Mouse (Mus musculus) lung, postnatal 0 days (tissue): ENCODE results near the gene Pibf1. TPM values are rescaled to one million over a fixed set of nuclear protein-coding genes. Genes with fewer than 3 reads are reported as not detected.

Experiments used
- ATAC-seq: fragments of 200-750 bp; cut with Nextera tagmentation; 2 replicates; pipeline ENCODE4 v1.8.0; 2017; ENCODE audit warnings: moderate library complexity
- DNase-seq: peaks from one replicate; pipeline ENCODE4 v3.0.0-alpha.2; 2016; ENCODE audit warnings: low spot score
- H3K27ac ChIP-seq: fragments of 300-500 bp; sonication (generic); 2 replicates; pipeline ENCODE4 v1.5.1; 2014; ENCODE audit warnings: antibody characterized with exemption, mild to moderate bottlenecking, low read length, mixed read lengths
- H3K27me3 ChIP-seq: fragments of 300-500 bp; sonication (generic); replicated peaks from 2 replicates; pipeline ENCODE4 v1.6.1; 2014; ENCODE audit warnings: low read length, mixed read lengths; ENCODE audit not compliant: insufficient read depth
- H3K36me3 ChIP-seq: fragments of 300-500 bp; sonication (generic); 2 replicates; pipeline ENCODE4 v1.6.1; 2014; ENCODE audit warnings: low read length, mixed read lengths; ENCODE audit not compliant: insufficient read depth
- H3K4me1 ChIP-seq: fragments of 300-500 bp; sonication (generic); 2 replicates; pipeline ENCODE4 v1.6.1; 2014; ENCODE audit warnings: antibody characterized with exemption, low read depth, low read length, mixed read lengths; ENCODE audit not compliant: insufficient read depth
- H3K4me2 ChIP-seq: fragments of 300-500 bp; sonication (generic); replicated peaks from 2 replicates; pipeline ENCODE4 v1.6.1; 2014; ENCODE audit warnings: low read depth, mild to moderate bottlenecking, low read length, moderate library complexity, mixed read lengths
- H3K4me3 ChIP-seq: fragments of 300-500 bp; sonication (generic); 2 replicates; pipeline ENCODE4 v1.5.1; 2014; ENCODE audit warnings: low read depth, low read length
- H3K9ac ChIP-seq: fragments of 300-500 bp; sonication (generic); replicated peaks from 2 replicates; pipeline ENCODE4 v1.6.1; 2014; ENCODE audit warnings: low read depth, mild to moderate bottlenecking
- H3K9me3 ChIP-seq: fragments of 300-500 bp; sonication (generic); 2 replicates; pipeline ENCODE4 v1.6.1; 2016; ENCODE audit warnings: low read length, mixed read lengths
- CTCF ChIP-seq: IDR thresholded peaks from 2 replicates; pipeline ENCODE4 v1.5.1; 2016; ENCODE audit warnings: antibody characterized with exemption, mild to moderate bottlenecking
- EP300 ChIP-seq: IDR thresholded peaks from 2 replicates; pipeline ENCODE4 v1.6.1; 2016; ENCODE audit warnings: antibody characterized with exemption, mild to moderate bottlenecking, control low read depth
- WGBS: fragments of 180-500 bp; shearing (Covaris S2); extraction: QIAGEN DNeasy Blood & Tissue Kit; methylation state at CpG from one replicate; pipeline ENCODE4 v1.1.7; 2014; 5-methylcytosine and 5-hydroxymethylcytosine counted together
- polyA plus RNA-seq: library from polyadenylated mRNA; unstranded; fragments of >200 nt; fragmentation: Nextera tagmentation; extraction: Ambion mirVana; gene quantifications from 2 replicates; pipeline ENCODE4 v1.2.1, GENCODE M21; 2015

Gene Pibf1
- polyA plus RNA-seq, 1 experiment from 2014 or later, result 11.6 TPM

DNA sequence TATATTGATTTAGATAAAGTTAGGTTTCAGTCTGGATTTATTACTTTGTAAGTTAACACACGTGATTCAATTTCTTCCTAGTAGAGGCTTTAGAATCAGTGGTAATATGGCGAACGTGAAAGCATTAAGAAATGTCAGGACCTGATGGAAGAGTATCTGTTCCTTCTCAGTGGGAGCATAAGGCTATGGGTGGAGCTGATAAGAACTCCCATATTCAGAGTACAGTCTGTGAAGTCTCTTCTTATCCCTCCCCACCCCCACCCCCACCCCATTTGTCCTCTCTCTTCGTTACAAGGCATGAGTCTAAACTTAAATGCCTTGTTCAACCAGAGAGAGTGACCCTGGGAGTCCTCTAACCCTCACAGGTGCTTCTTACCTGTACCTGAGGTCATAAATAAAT is 53.5 kb downstream of the Pibf1 start:
- Histone ChIP-seq H3K4me3 (no peak overlapping the region), H3K9ac (no peak overlapping the region), H3K4me2 (no peak overlapping the region), H3K27me3 (no peaks in the 10 kb centered on the region), H3K9me3 (no peaks in the 10 kb centered on the region), H3K4me1 (no peaks in the 10 kb centered on the region), H3K36me3 (peaks cover 3% of the 10 kb centered on the region; the same call in 1 of the 2 replicates), H3K27ac (no peak overlapping the region)
- 93% methylated on average over 4 of the region's 4 CpGs for WGBS
- ATAC-seq (no peak), DNase-seq (no peak)
- no peak for TF ChIP-seq EP300
- no peak for TF ChIP-seq CTCF

DNA sequence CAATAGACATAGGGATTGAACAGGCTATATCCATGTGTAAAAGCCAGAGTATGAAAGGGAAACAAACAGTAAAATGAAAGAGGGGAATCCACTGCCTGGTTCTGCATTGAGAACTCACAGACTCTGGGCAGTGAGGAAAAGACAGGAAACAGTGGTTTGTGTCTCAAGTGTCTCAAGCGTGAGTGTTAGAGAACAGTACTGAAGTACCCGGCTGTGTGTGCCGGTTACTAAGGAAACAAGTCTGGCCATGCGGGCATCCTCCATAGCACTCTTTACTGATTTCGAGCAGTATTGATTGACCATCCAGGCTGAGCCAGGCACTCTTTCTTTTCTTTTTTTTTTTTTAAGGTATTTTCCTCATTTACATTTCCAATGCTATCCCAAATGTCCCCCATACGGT is 60.7 kb downstream of the Pibf1 start:
- 58% methylated on average over 6 of the region's 6 CpGs for WGBS

GRCm38 (mm10) chr14:99163051-99163450 is 63.8 kb downstream of the Pibf1 start:
- ATAC-seq, result no peak

More for the DNA sequence above, 60.7 kb downstream of the Pibf1 start:
- Histone ChIP-seq H3K27ac (no peak overlapping the region), H3K9me3 (no peaks in the 10 kb centered on the region), H3K36me3 (no peaks in the 10 kb centered on the region), H3K4me1 (no peaks in the 10 kb centered on the region), H3K27me3 (no peaks in the 10 kb centered on the region), H3K4me2 (no peak overlapping the region), H3K4me3 (no peak overlapping the region), H3K9ac (no peak overlapping the region)
- TF ChIP-seq EP300, result no peak
- no peak for TF ChIP-seq CTCF
- ATAC-seq (peak; percentile 53), DNase-seq (peak; percentile 29)

DNA sequence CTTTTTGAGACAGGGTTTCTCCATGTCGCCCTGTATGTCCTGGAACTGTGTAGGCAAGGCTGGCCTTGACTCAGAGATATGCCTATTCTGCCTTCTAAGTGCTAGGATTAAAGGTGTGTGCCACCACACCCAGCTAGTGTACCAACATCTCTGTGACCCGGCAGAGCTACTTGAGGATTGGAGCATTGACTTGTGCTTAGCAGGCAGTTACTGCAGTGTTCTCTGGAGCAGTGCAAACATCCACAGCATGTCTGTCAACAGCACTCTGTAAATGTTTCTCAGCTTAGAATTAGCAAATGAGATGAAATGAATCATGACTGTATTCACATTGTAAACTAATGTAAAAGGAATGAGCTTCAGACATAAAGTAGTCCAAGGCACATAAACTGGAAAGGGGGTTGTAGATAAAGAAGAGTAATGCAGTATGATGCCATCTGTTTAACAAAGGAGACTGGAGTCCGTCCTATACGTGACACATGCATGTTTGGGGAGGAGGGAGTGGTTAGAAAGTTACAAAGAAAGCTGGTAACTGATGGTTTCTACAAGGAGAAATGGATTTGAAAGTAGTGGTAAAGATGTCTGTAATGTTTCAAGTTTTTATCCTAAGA is 75.0 kb downstream of the Pibf1 start:
- 39% methylated on average over 4 of the region's 4 CpGs for WGBS
- DNase-seq, result peak; percentile 80
- H3K27ac ChIP-seq, result no peak overlapping the region
- no peak overlapping the region for H3K4me3 ChIP-seq
- no peaks in the 10 kb centered on the region for H3K27me3 ChIP-seq
- H3K9me3 ChIP-seq, result no peaks in the 10 kb centered on the region
- TF ChIP-seq EP300 (peak; percentile 76), CTCF (no peak)
- ATAC-seq, result peak; percentile 77
- peaks cover 10% of the 10 kb centered on the region; the same call in 1 of the 2 replicates for H3K4me1 ChIP-seq
- H3K36me3 ChIP-seq, result no peaks in the 10 kb centered on the region
- H3K9ac ChIP-seq, result no peak overlapping the region
- H3K4me2 ChIP-seq, result no peak overlapping the region

More at GRCm38 (mm10) chr14:99163051-99163450, 63.8 kb downstream of the Pibf1 start:
- WGBS, result 73% methylated on average over 3 of the region's 3 CpGs
- TF ChIP-seq CTCF (no peak), EP300 (no peak)
- H3K27ac ChIP-seq, result no peak overlapping the region
- H3K4me1 ChIP-seq, result no peaks in the 10 kb centered on the region
- H3K4me3 ChIP-seq, result no peak overlapping the region
- H3K9ac ChIP-seq, result no peak overlapping the region
- H3K27me3 ChIP-seq, result no peaks in the 10 kb centered on the region
- no peak for DNase-seq
- H3K36me3 ChIP-seq, result no peaks in the 10 kb centered on the region
- H3K4me2 ChIP-seq, result no peak overlapping the region
- no peaks in the 10 kb centered on the region for H3K9me3 ChIP-seq

- Histone ChIP-seq H3K36me3 (no peaks in the 10 kb centered on the region), H3K27ac (peak overlapping the region; percentile 65; the same call in 1 of the 2 replicates), H3K4me3 (no peak overlapping the region), H3K9ac (no peak overlapping the region), H3K27me3 (no peaks in the 10 kb centered on the region), H3K9me3 (no peaks in the 10 kb centered on the region), H3K4me2 (no peak overlapping the region), H3K4me1 (peaks cover 10% of the 10 kb centered on the region; the same call in 1 of the 2 replicates)
- DNase-seq (peak; percentile 96), ATAC-seq (peak; percentile 96)
- WGBS, result 47% methylated on average over 9 of the region's 9 CpGs
- peak; percentile 97 for TF ChIP-seq EP300
- TF ChIP-seq CTCF, result no peak
Measured at GRCm38 (mm10) chr14:99176559-99176958, 77.3 kb downstream of the Pibf1 start.

DNA sequence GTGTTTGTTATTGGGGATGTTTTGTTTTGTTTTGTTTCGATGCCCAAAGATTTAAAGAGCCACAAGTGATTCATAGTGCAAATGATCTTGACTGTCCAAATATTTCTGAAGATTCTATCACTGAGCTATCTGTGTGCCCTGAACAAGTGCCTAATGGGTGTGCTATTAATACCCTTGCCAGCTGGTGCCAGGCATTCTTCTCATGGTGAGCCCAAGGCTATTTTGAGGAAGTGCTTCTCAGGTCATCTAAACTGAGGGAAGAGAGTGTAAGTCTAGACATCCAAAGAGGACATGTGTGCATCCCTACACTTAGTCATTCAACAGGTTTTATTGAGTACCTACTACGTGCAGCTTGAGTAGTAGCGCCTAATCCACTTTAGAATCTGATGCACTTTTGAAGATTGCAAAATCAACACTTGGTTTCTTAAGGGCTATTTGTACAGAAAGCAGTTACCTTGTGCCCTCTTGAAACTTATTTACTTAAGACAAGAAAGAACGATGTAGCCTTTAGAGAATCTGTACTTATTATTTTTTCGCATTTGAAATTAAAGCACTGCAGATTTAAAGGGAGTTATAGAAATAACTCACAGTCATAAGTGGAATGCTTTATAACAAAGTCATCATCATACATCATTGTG is 91.0 kb downstream of the Pibf1 start:
- WGBS, result 57% methylated on average over 5 of the region's 5 CpGs
- H3K9me3 ChIP-seq, result no peaks in the 10 kb centered on the region
- H3K27me3 ChIP-seq, result no peaks in the 10 kb centered on the region
- DNase-seq, result peak; percentile 85
- H3K4me2 ChIP-seq, result no peak overlapping the region
- H3K4me1 ChIP-seq, result no peaks in the 10 kb centered on the region
- no peak overlapping the region for H3K9ac ChIP-seq
- H3K27ac ChIP-seq, result no peak overlapping the region
- TF ChIP-seq CTCF, result no peak
- peak; percentile 98 for TF ChIP-seq EP300
- peak; percentile 92 for ATAC-seq
- no peaks in the 10 kb centered on the region for H3K36me3 ChIP-seq
- H3K4me3 ChIP-seq, result no peak overlapping the region
